Mouse (Mus musculus): Measurements from ENCODE around the gene Heph. TPM values are rescaled to one million over a fixed set of nuclear protein-coding genes. Genes with fewer than 3 reads are reported as not detected.
A peak's percentile ranks its signal among the peaks of the same experiment; 100 is the strongest.
"Not testable (repeated sequence)": the region's sequence is repeated elsewhere in the genome, so short reads cannot be mapped to it uniquely, and the experiment has no call there.

Gene Heph
- polyA plus RNA-seq (2015; fragmentation: Nextera tagmentation; extraction: Ambion mirVana): 21.0 and 22.5 TPM in 2 replicates

DNA sequence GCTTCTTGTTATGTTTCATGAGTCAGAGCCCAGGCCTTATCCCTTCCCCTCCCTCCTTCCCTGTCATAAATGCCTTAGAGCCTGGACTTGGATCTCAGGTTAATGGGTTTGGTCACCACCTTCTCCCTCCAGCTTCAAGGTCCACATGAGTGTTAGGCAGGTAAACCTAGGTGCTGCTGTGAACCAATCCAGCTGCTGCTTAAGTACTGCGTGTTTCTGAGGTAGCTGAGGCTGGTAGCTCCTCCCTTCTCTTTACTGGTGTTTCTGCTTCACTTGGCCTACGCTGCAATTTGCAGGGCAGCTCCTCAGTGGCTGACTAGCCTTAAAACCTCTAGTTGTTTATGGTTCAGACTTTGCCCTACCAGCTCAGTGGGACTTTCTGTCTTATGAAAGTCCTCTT, at the start of gene Heph:
Gene Heph, plus strand, starts transcription at position 211 of the 400 bp plus-strand sequence.
- peak within 1 kb of the TSS; percentile 25 for H3K4me2 ChIP-seq (replicated peaks)
- no peak for ATAC-seq (ENCODE audit: insufficient number of reproducible peaks, low FRiP score, low TSS enrichment, low read depth)
- peak within 1 kb of the TSS; percentile 42 for H3K4me3 ChIP-seq (replicated peaks)
- H3K27me3 ChIP-seq: no peaks in the 10 kb centered on the region
- no peaks in the 10 kb centered on the region for H3K9me3 ChIP-seq (replicated peaks)
- no peak within 1 kb of the TSS for H3K27ac ChIP-seq (replicated peaks)
- H3K9ac ChIP-seq: no peak within 1 kb of the TSS
- H3K4me1 ChIP-seq: no peaks in the 10 kb centered on the region
- no peaks in the 10 kb centered on the region for H3K36me3 ChIP-seq
- 55% methylated on average over 2 of the region's 2 CpGs for WGBS

DNA sequence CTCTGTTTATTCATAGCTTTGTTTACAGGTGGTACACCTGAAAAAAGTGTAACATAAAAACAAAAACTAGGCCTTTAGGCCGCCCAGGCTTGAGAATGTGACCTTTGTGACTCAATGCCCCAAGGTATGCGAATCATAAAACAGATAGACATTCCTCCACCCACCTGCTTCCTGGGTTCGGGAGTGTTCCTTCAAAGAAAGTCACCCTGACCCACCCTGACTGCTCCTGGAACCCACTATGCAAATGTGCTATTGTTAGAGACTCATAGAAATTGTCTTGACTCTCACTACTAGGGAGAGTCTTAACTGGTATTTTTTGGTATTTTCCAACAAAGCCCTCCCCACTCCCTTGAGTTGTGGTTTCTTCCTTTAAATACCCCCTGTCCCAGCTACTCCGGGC, 39.8 kb upstream of the Heph start:
- not testable (repeated sequence) for H3K27ac ChIP-seq (replicated peaks); H3K27me3 ChIP-seq; H3K9ac ChIP-seq; ATAC-seq (ENCODE audit: insufficient number of reproducible peaks, low FRiP score, low TSS enrichment, low read depth); H3K4me2 ChIP-seq (replicated peaks); H3K4me1 ChIP-seq; H3K9me3 ChIP-seq (replicated peaks); H3K4me3 ChIP-seq (replicated peaks); H3K36me3 ChIP-seq
- 71% methylated on average over 4 of the region's 4 CpGs for WGBS

DNA sequence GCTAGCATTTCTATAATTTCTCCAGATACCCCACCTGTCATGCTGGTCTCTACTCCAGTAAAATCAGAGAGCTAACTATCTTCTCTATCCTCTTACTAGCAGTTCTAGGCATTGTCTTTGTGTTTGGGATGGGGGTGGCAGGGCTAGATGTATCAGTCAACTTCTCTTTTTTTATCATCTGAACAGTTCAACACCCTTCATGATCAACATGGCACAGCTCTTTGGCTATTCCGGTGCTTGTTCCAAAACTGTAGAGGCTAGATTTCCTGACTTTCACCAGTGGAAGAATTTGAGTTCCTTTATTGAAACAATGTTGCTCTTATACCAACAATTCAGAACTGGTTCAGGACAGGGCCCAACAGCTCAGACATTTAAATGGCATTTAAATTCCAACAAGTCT, 38.2 kb upstream of the Heph start:
- Histone ChIP-seq H3K27me3 (no peaks in the 10 kb centered on the region), H3K27ac (replicated peaks) (no peak overlapping the region), H3K4me3 (replicated peaks) (no peak overlapping the region), H3K9me3 (replicated peaks) (no peaks in the 10 kb centered on the region), H3K36me3 (no peaks in the 10 kb centered on the region), H3K9ac (no peak overlapping the region), H3K4me2 (replicated peaks) (no peak overlapping the region), H3K4me1 (no peaks in the 10 kb centered on the region)
- ATAC-seq (ENCODE audit: insufficient number of reproducible peaks, low FRiP score, low TSS enrichment, low read depth): no peak
- 91% methylated on average over 1 of the region's 1 CpGs for WGBS

DNA sequence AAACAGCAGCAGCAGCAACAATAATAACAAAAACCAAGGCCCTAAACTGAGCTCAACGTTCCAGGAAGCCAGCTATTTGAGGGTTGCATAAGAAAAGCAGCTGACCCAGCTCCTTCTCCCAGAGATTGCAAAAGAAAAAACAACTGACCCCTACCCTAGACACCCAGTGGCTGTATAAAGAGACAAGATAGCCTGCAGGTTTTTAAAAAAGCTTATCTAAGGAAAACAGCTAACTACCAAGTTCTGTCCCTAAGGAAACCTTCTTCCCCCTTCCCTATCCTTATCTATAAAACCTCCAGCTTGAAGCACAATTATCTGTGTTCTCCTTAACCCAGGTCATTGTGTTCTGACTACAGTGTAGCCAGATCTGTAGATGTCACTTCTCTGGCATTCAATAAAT, 37.4 kb upstream of the Heph start:
- H3K4me3 ChIP-seq (replicated peaks): no peak overlapping the region
- no peaks in the 10 kb centered on the region for H3K27me3 ChIP-seq
- WGBS: 64% methylated on average over 1 of the region's 1 CpGs
- H3K27ac ChIP-seq (replicated peaks): no peak overlapping the region
- no peaks in the 10 kb centered on the region for H3K36me3 ChIP-seq
- no peak for ATAC-seq (ENCODE audit: insufficient number of reproducible peaks, low FRiP score, low TSS enrichment, low read depth)
- H3K4me1 ChIP-seq: no peaks in the 10 kb centered on the region
- H3K9me3 ChIP-seq (replicated peaks): no peaks in the 10 kb centered on the region
- no peak overlapping the region for H3K9ac ChIP-seq
- H3K4me2 ChIP-seq (replicated peaks): no peak overlapping the region

DNA sequence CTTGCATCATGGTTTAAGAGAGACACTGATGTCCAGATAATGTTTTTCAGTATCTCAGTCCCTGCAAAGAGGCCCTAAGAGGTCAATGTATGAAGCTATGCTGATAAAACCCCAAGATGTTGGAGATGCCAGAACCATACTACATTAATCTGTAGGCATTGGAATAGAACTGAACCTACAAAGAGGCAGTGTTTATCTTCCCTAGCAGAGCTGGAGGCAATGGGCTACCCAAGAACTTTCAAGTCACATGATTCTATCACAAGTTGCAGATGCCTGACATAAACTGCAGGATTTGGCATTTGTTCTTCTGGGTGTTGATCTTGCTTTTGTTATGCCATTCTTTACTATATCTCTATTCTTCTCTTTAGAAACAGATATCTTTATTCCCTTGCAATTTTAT, 35.8 kb upstream of the Heph start:
- Histone ChIP-seq H3K27ac (replicated peaks) (no peak overlapping the region), H3K9ac (no peak overlapping the region), H3K4me2 (replicated peaks) (no peak overlapping the region), H3K27me3 (no peaks in the 10 kb centered on the region), H3K4me3 (replicated peaks) (no peak overlapping the region), H3K36me3 (no peaks in the 10 kb centered on the region), H3K9me3 (replicated peaks) (no peaks in the 10 kb centered on the region), H3K4me1 (no peaks in the 10 kb centered on the region)
- no peak for ATAC-seq (ENCODE audit: insufficient number of reproducible peaks, low FRiP score, low TSS enrichment, low read depth)

DNA sequence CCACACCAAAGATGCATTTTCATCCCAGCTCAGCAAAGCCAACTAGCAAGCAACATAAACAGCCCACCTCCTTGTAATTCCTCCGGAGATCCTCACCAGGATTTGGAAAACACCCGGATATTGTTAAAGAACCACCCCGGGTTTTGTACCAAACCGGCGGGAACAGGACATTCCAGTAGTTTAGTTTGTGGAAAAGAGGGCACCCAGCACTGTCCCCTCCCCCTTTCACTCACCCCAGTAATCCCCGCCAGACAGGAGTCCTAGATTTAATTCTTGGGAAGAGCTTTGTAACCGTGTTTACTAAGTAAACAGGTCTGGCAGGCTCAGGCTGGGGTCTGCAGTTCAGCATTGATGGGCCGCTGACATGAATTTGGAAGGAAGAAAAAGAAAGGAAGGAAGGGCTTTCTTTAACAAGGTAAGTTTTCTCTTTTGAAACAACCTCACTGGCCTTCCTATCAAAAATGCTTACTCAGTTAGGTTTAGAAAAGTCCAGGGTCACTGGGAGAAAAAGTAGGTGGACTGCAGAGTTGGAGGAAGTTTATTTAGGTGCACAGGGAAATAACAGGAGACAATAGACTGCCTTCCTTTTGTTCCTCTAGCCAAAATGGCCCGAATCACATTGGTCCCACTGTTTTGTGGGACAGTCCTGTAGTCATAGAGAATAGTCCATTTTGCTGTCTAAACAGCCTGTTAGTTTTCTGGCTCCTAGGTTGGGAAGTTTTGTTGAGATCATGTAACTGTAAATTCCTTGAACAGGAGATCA, 1.2 kb downstream of the Heph start, which contains the start of gene Hsf3:
Gene Hsf3, minus strand, starts transcription at position 94 of the 763 bp plus-strand sequence.
- no peak within 1 kb of the TSS for H3K9ac ChIP-seq
- WGBS: 12% methylated on average over 9 of the region's 9 CpGs
- no peaks in the 10 kb centered on the region for H3K9me3 ChIP-seq (replicated peaks)
- H3K27ac ChIP-seq (replicated peaks): no peak within 1 kb of the TSS
- H3K27me3 ChIP-seq: no peaks in the 10 kb centered on the region
- H3K4me2 ChIP-seq (replicated peaks): peak within 1 kb of the TSS; percentile 25
- no peaks in the 10 kb centered on the region for H3K36me3 ChIP-seq
- H3K4me3 ChIP-seq (replicated peaks): peak within 1 kb of the TSS; percentile 42
- ATAC-seq (ENCODE audit: insufficient number of reproducible peaks, low FRiP score, low TSS enrichment, low read depth): no peak; the same call in 1 of the 2 replicates
- H3K4me1 ChIP-seq: no peaks in the 10 kb centered on the region

DNA sequence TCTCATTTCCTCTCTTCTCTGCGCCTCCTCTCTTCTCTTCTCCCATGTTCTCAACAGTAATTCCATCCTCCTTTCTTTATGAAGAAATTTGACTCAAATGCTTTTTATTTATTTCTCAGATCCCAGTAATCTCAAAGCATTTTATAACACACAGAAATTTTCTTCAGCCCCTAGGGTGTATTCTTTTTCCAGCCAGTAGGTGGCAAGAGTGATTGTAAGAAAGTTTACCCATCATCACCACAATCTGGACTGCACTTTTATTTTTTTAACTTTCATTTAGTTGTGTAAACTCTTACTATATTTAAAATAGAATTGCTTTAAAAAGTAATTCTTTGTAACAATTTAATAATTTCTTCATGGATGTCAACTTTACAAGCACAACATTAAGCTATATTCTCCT, 46.4 kb downstream of the Heph start:
- no peaks in the 10 kb centered on the region for H3K9me3 ChIP-seq (replicated peaks)
- 64% methylated on average over 1 of the region's 1 CpGs for WGBS
- ATAC-seq (ENCODE audit: insufficient number of reproducible peaks, low FRiP score, low TSS enrichment, low read depth): no peak
- no peak overlapping the region for H3K4me2 ChIP-seq (replicated peaks)
- no peaks in the 10 kb centered on the region for H3K27me3 ChIP-seq
- H3K9ac ChIP-seq: no peak overlapping the region
- no peaks in the 10 kb centered on the region for H3K4me1 ChIP-seq
- no peak overlapping the region for H3K4me3 ChIP-seq (replicated peaks)
- H3K27ac ChIP-seq (replicated peaks): no peak overlapping the region
- no peaks in the 10 kb centered on the region for H3K36me3 ChIP-seq

Other genes with a start within 250 kb of the Heph start
- gene Vsig4, start 161.9 kb upstream of the Heph start, polyA plus RNA-seq (2015; fragmentation: Nextera tagmentation; extraction: Ambion mirVana): not detected in 2 replicates
- 0.12 and 0.21 TPM in 2 replicates for gene Hsf3, start 935 bp downstream of the Heph start, polyA plus RNA-seq (2015; fragmentation: Nextera tagmentation; extraction: Ambion mirVana)

All from embryonic facial prominence, embryonic 15.5 days (tissue).